Mouse (Mus musculus) liver, postnatal 0 days (tissue): ENCODE results near the gene Fpgs.

ENCODE experiments used
- CTCF ChIP-seq: sonication (generic); IDR thresholded peaks from 2 replicates; pipeline ENCODE4 v1.5.1; 2016; ENCODE audit warnings: antibody characterized with exemption, low read depth
- EP300 ChIP-seq: IDR thresholded peaks from 2 replicates; pipeline ENCODE4 v1.6.1; 2016; ENCODE audit warnings: antibody characterized with exemption, low read depth, mild to moderate bottlenecking

DNA sequence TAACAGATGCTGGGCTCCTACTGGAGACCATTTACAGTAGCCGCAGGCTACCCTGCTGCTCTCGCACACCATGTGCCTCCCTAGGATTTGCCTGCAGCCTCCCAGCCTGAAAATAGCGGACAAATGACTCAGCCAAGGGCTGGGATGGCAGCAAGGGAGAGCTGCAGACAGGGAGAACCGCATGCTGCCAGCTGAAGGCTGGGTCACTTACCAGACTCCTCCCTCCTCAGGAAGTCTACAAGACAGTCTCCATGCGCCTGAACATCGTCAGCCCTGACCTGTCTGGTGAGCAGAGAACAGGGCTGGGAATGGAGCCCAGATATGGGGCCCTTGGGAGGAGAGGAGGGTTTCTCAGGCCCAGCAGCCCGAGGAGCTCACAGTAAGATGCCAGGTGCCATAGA, 23.9 kb downstream of the Fpgs start:
- no peak for TF ChIP-seq CTCF
- TF ChIP-seq EP300 = no peak
